Mouse (Mus musculus) right cerebral cortex, postnatal 14 days (tissue): ENCODE data around the gene Ece2.
"Not testable (repeated sequence)": the region's sequence is repeated elsewhere in the genome, so short reads cannot be mapped to it uniquely, and the experiment has no call there.

Source experiments
- DNase-seq: peaks from one replicate; pipeline ENCODE4 v3.0.0; 2022

Gene Ece2

GRCm38 (mm10) chr16:20623211-20623610, 6.4 kb upstream of the Ece2 start:
- no peak for DNase-seq

GRCm38 (mm10) chr16:20628871-20629391, 697 bp upstream of the Ece2 start:
- no peak for DNase-seq

- no peak for DNase-seq
Observed at GRCm38 (mm10) chr16:20637410-20637809, 7.8 kb downstream of the Ece2 start.

GRCm38 (mm10) chr16:20638367-20638766, 8.7 kb downstream of the Ece2 start:
- peak; percentile 48 for DNase-seq

- DNase-seq: peak; percentile 80
Observed at GRCm38 (mm10) chr16:20642161-20642560, 12.5 kb downstream of the Ece2 start.

GRCm38 (mm10) chr16:20643911-20644310, 14.3 kb downstream of the Ece2 start:
- DNase-seq: no peak

- peak; percentile 98 for DNase-seq
Observed at GRCm38 (mm10) chr16:20651076-20651946, 21.7 kb downstream of the Ece2 start, which contains the start of gene Psmd2. Gene Psmd2 (plus strand): TSS chr16:20651652.

GRCm38 (mm10) chr16:20651947-20652310, 22.3 kb downstream of the Ece2 start:
- DNase-seq: no peak

- DNase-seq: no peak
Observed at GRCm38 (mm10) chr16:20653315-20653714, 23.7 kb downstream of the Ece2 start.

GRCm38 (mm10) chr16:20657661-20658060, 28.0 kb downstream of the Ece2 start:
- no peak for DNase-seq

GRCm38 (mm10) chr16:20668013-20668412, 38.4 kb downstream of the Ece2 start, which contains the start of gene Eif4g1:
Gene Eif4g1 (plus strand): TSS chr16:20668313.
- not testable (repeated sequence) for DNase-seq

GRCm38 (mm10) chr16:20670291-20670690, 40.7 kb downstream of the Ece2 start:
- no peak for DNase-seq

- no peak for DNase-seq
Observed at GRCm38 (mm10) chr16:20671886-20672285, 42.3 kb downstream of the Ece2 start.

- DNase-seq: peak; percentile 96
Observed at GRCm38 (mm10) chr16:20672500-20672902, 42.9 kb downstream of the Ece2 start.

GRCm38 (mm10) chr16:20672965-20673705, 43.5 kb downstream of the Ece2 start:
- peak; percentile 54 for DNase-seq

GRCm38 (mm10) chr16:20673706-20674303, 44.2 kb downstream of the Ece2 start:
- DNase-seq: no peak

GRCm38 (mm10) chr16:20675213-20675612, 45.6 kb downstream of the Ece2 start:
- no peak for DNase-seq

GRCm38 (mm10) chr16:20676702-20677101, 47.1 kb downstream of the Ece2 start:
- DNase-seq: no peak

GRCm38 (mm10) chr16:20677380-20677779, 47.8 kb downstream of the Ece2 start:
- no peak for DNase-seq

GRCm38 (mm10) chr16:20677974-20678675, 48.5 kb downstream of the Ece2 start:
- DNase-seq: peak; percentile 55

GRCm38 (mm10) chr16:20690774-20691173, 61.1 kb downstream of the Ece2 start:
- DNase-seq: no peak

- no peak for DNase-seq
Observed at GRCm38 (mm10) chr16:20691617-20692016, 62.0 kb downstream of the Ece2 start.
